Mouse (Mus musculus): Measurements from ENCODE around the gene Zc3hav1.

Zc3hav1 gene

GRCm38 (mm10) chr6:38292871-38293646 lies 61.3 kb downstream of the Zc3hav1 start:
- no peak for DNase-seq

GRCm38 (mm10) chr6:38284422-38284821 lies 70.0 kb downstream of the Zc3hav1 start:
- DNase-seq = no peak

- DNase-seq = no peak
Measured at GRCm38 (mm10) chr6:38264466-38264865, 89.9 kb downstream of the Zc3hav1 start.

- DNase-seq = no peak
Measured at GRCm38 (mm10) chr6:38263393-38264159, 90.8 kb downstream of the Zc3hav1 start.

- no peak for DNase-seq
Measured at GRCm38 (mm10) chr6:38261877-38262276, 92.5 kb downstream of the Zc3hav1 start.

GRCm38 (mm10) chr6:38257506-38257905 lies 96.9 kb downstream of the Zc3hav1 start:
- peak; percentile 58 for DNase-seq

GRCm38 (mm10) chr6:38256793-38257192 lies 97.6 kb downstream of the Zc3hav1 start:
- no peak for DNase-seq

GRCm38 (mm10) chr6:38255794-38256193 lies 98.6 kb downstream of the Zc3hav1 start:
- no peak for DNase-seq

Measured in kidney, postnatal 14 days (tissue).